In the genomic region with DNA sequence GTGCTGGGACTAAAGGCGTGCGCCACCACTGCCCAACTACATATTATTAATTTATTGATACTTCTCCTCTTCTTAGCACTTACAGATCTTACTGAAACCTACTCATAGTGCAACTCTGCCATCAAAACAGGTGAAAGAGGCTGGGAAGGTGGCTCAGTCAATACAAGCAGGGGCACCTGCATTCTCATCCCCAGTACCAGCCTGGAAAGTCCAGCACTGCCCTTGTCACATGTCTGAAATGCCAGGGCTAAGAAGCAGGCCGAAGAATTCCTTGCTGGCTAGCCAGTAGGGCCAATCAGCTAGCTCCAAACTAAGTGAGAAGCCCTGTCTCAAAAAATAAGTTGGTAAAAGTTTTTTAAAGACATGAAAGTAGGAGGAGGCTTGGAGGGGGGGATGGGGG, we compare ENCODE assay signal across 12 mouse cellular contexts. TPM values are rescaled to one million over a fixed set of nuclear protein-coding genes. Genes with fewer than 3 reads are reported as not detected.
DNase-seq lines count a peak whose midpoint lies in the region; ATAC-seq lines count a peak whose summit lies in the region.
"Had no signal": no experiment of that assay in that cellular context is flagged by ENCODE, and none has a peak within 500 bp of the region (broad histone marks: within the 10 kb centered on the region; RNA-seq: fewer than 3 reads in every experiment).

No protein-coding gene starts in this region.

- H3K27me3 ChIP-seq in lung, embryonic 16.5 days (ENCODE audit: control insufficient read depth, insufficient read depth, low read depth, low read length): no peaks in the 10 kb centered on the region
- H3K27me3 ChIP-seq in intestine, embryonic 16.5 days (replicated peaks; ENCODE audit: control insufficient read depth, insufficient read depth, low read length): no peaks in the 10 kb centered on the region
- H3K27me3 ChIP-seq in stomach, embryonic 16.5 days (ENCODE audit: control insufficient read depth, insufficient read depth, low read length): no peaks in the 10 kb centered on the region
- H3K27me3 ChIP-seq: limb, embryonic 12.5 days; neural tube, embryonic 12.5 days had no signal

- ATAC-seq in lung, embryonic 16.5 days (ENCODE audit: low read depth): no peak
- no peak for ATAC-seq in intestine, embryonic 16.5 days
- no peak for ATAC-seq in stomach, embryonic 16.5 days (ENCODE audit: insufficient read depth, low FRiP score)

- no peak overlapping the region for H3K9ac ChIP-seq in lung, embryonic 16.5 days (ENCODE audit: low read length)
- H3K9ac ChIP-seq in intestine, embryonic 16.5 days (ENCODE audit: low read depth, low read length): no peak overlapping the region
- no peak overlapping the region for H3K9ac ChIP-seq in stomach, embryonic 16.5 days (ENCODE audit: low read length)
- H3K9ac ChIP-seq: hindbrain, embryonic 14.5 days; limb, embryonic 12.5 days; neural tube, embryonic 12.5 days had no signal

- H3K27ac ChIP-seq in lung, embryonic 16.5 days (ENCODE audit: low read length): 0 out of 2 replicates have a peak overlapping the region, but pooled peaks have one; percentile 47
- H3K27ac ChIP-seq in intestine, embryonic 16.5 days (ENCODE audit: low read length): peak overlapping the region; percentile 67
- peak overlapping the region; percentile 85 for H3K27ac ChIP-seq in stomach, embryonic 16.5 days (ENCODE audit: low read length)
- H3K27ac ChIP-seq: hindbrain, embryonic 14.5 days; limb, embryonic 12.5 days; neural tube, embryonic 12.5 days had no signal

- H3K36me3 ChIP-seq in lung, embryonic 16.5 days (ENCODE audit: control insufficient read depth, insufficient read depth, low read length): no peaks in the 10 kb centered on the region
- H3K36me3 ChIP-seq in intestine, embryonic 16.5 days (ENCODE audit: control insufficient read depth, insufficient read depth, low read length): no peaks in the 10 kb centered on the region
- no peaks in the 10 kb centered on the region for H3K36me3 ChIP-seq in stomach, embryonic 16.5 days (ENCODE audit: control insufficient read depth, insufficient read depth, low read length)
- H3K36me3 ChIP-seq: limb, embryonic 12.5 days; neural tube, embryonic 12.5 days had no signal

- DNase-seq in lung, postnatal 25 days (ENCODE audit: low spot score): no peak
- peak; percentile 43 to 44 for DNase-seq in kidney, postnatal 36 days
- DNase-seq in left cerebral cortex, adult 9 months (ENCODE audit: low spot score in 2 of 2): no peak
- no peak for DNase-seq in adrenal gland, postnatal 14 days

- H3K9me3 ChIP-seq in lung, embryonic 16.5 days (ENCODE audit: control insufficient read depth, low read length): no peaks in the 10 kb centered on the region
- H3K9me3 ChIP-seq in intestine, embryonic 16.5 days (ENCODE audit: control insufficient read depth, low read length): no peaks in the 10 kb centered on the region
- H3K9me3 ChIP-seq in stomach, embryonic 16.5 days (replicated peaks; ENCODE audit: control insufficient read depth, low read length): no peaks in the 10 kb centered on the region
- H3K9me3 ChIP-seq: limb, embryonic 12.5 days; neural tube, embryonic 12.5 days had no signal

- H3K4me2 ChIP-seq in lung, embryonic 16.5 days (ENCODE audit: low read depth, low read length): no peak overlapping the region
- H3K4me2 ChIP-seq in intestine, embryonic 16.5 days (ENCODE audit: low read depth, low read length): no peak overlapping the region
- H3K4me2 ChIP-seq in stomach, embryonic 16.5 days (ENCODE audit: low read depth, low read length): no peak overlapping the region
- H3K4me2 ChIP-seq: hindbrain, embryonic 14.5 days; limb, embryonic 12.5 days; neural tube, embryonic 12.5 days had no signal

- 78% methylated on average over 3 of the region's 3 CpGs for WGBS in lung, embryonic 16.5 days
- 84% methylated on average over 3 of the region's 3 CpGs for WGBS in intestine, embryonic 16.5 days
- WGBS in stomach, embryonic 16.5 days: 76% methylated on average over 3 of the region's 3 CpGs

- peaks cover 20% of the 10 kb centered on the region for H3K4me1 ChIP-seq in lung, embryonic 16.5 days (replicated peaks; ENCODE audit: control insufficient read depth, insufficient read depth, low read length)
- H3K4me1 ChIP-seq in intestine, embryonic 16.5 days (ENCODE audit: control insufficient read depth, insufficient read depth, low read length): peaks cover 17% of the 10 kb centered on the region
- peaks cover 19% of the 10 kb centered on the region for H3K4me1 ChIP-seq in stomach, embryonic 16.5 days (ENCODE audit: control insufficient read depth, insufficient read depth, low read length)

- H3K4me3 ChIP-seq in lung, embryonic 16.5 days (ENCODE audit: low read length): no peak overlapping the region
- H3K4me3 ChIP-seq in intestine, embryonic 16.5 days (ENCODE audit: low read length): no peak overlapping the region
- H3K4me3 ChIP-seq in stomach, embryonic 16.5 days (replicated peaks; ENCODE audit: low read length): no peak overlapping the region
- H3K4me3 ChIP-seq: limb, embryonic 12.5 days; neural tube, embryonic 12.5 days had no signal

RNA-seq across cellular contexts. Expression of a gene that starts 2.2 kb away (rescaled TPM):
- polyA plus RNA-seq in lung, embryonic 16.5 days (2015; fragmentation: Nextera tagmentation; extraction: Ambion mirVana): 72.9 and 81.6 TPM in 2 replicates
- polyA plus RNA-seq in intestine, embryonic 16.5 days (2015; fragmentation: Nextera tagmentation; extraction: Ambion mirVana): 102 and 104 TPM in 2 replicates
- polyA plus RNA-seq in stomach, embryonic 16.5 days (2015; fragmentation: Nextera tagmentation; extraction: Ambion mirVana): 76.7 and 77.6 TPM in 2 replicates
- 99.9 and 118 TPM in 2 replicates for total RNA-seq in adrenal gland, postnatal 14 days (2021)

RNA-seq across cellular contexts. Expression of a gene that starts 2.6 kb away (rescaled TPM):
- polyA plus RNA-seq in lung, embryonic 16.5 days (2015; fragmentation: Nextera tagmentation; extraction: Ambion mirVana): 1.3 and 2.4 TPM in 2 replicates
- polyA plus RNA-seq in intestine, embryonic 16.5 days (2015; fragmentation: Nextera tagmentation; extraction: Ambion mirVana): 2.0 and 2.2 TPM in 2 replicates
- 0.89 and 1.2 TPM in 2 replicates for polyA plus RNA-seq in stomach, embryonic 16.5 days (2015; fragmentation: Nextera tagmentation; extraction: Ambion mirVana)
- 1.2 TPM in 1 of 2 replicates, not detected in the other for total RNA-seq in adrenal gland, postnatal 14 days (2021)
- total RNA-seq: heart, adult 8-10 months had no signal
- polyA plus RNA-seq: hindbrain, embryonic 14.5 days; neural tube, embryonic 12.5 days had no signal

RNA-seq across cellular contexts. Expression of a gene that starts 17.5 kb away (rescaled TPM):
- 65.3 and 69.4 TPM in 2 replicates for polyA plus RNA-seq in lung, embryonic 16.5 days (2015; fragmentation: Nextera tagmentation; extraction: Ambion mirVana)
- polyA plus RNA-seq in intestine, embryonic 16.5 days (2015; fragmentation: Nextera tagmentation; extraction: Ambion mirVana): 46.2 and 51.8 TPM in 2 replicates
- polyA plus RNA-seq in stomach, embryonic 16.5 days (2015; fragmentation: Nextera tagmentation; extraction: Ambion mirVana): 50.1 and 54.5 TPM in 2 replicates
- 35.1 and 42.8 TPM in 2 replicates for total RNA-seq in adrenal gland, postnatal 14 days (2021)

RNA-seq across cellular contexts. Expression of a gene that starts 17.8 kb away (rescaled TPM):
- polyA plus RNA-seq in lung, embryonic 16.5 days (2015; fragmentation: Nextera tagmentation; extraction: Ambion mirVana): 4.7 and 5.2 TPM in 2 replicates
- polyA plus RNA-seq in intestine, embryonic 16.5 days (2015; fragmentation: Nextera tagmentation; extraction: Ambion mirVana): 0.18 and 0.28 TPM in 2 replicates
- 0.64 and 8.1 TPM in 2 replicates for polyA plus RNA-seq in stomach, embryonic 16.5 days (2015; fragmentation: Nextera tagmentation; extraction: Ambion mirVana)
- total RNA-seq in adrenal gland, postnatal 14 days (2021): 0.79 and 2.1 TPM in 2 replicates
- total RNA-seq: layer of hippocampus, postnatal 10 days had no signal

RNA-seq across cellular contexts. Expression of a gene that starts 20.3 kb away (rescaled TPM):
- polyA plus RNA-seq in lung, embryonic 16.5 days (2015; fragmentation: Nextera tagmentation; extraction: Ambion mirVana): 175 and 179 TPM in 2 replicates
- 217 and 224 TPM in 2 replicates for polyA plus RNA-seq in intestine, embryonic 16.5 days (2015; fragmentation: Nextera tagmentation; extraction: Ambion mirVana)
- 149 and 162 TPM in 2 replicates for polyA plus RNA-seq in stomach, embryonic 16.5 days (2015; fragmentation: Nextera tagmentation; extraction: Ambion mirVana)
- total RNA-seq in adrenal gland, postnatal 14 days (2021): 316 and 330 TPM in 2 replicates

Comparison
In these comparisons a context has a peak if more than half of its experiments do, and no peak if none do; other contexts are left out.
1. DNase-seq: peak in kidney, postnatal 36 days (2 of 2); none in lung, postnatal 25 days (single experiment), left cerebral cortex, adult 9 months (0 of 2) and adrenal gland, postnatal 14 days (single experiment).
2. Peak in every context shown above with its lines, with median percentiles within 50 percentile points of each other: H3K27ac ChIP-seq.